Mouse (Mus musculus) bone marrow macrophage, adult 2 months (primary cell): ENCODE data around the gene Tor2a. TPM values are rescaled to one million over a fixed set of nuclear protein-coding genes. Genes with fewer than 3 reads are reported as not detected.
A peak's percentile ranks its signal among the peaks of the same experiment; 100 is the strongest.

Experiments
- H3K27ac ChIP-seq: 2 replicates; pipeline ENCODE4 v1.5.1; 2012; ENCODE audit warnings: low read depth, low read length; ENCODE audit not compliant: insufficient read depth
- H3K4me1 ChIP-seq: 2 replicates; pipeline ENCODE4 v1.6.1; 2012; ENCODE audit warnings: low read length; ENCODE audit not compliant: control insufficient read depth, insufficient read depth
- H3K4me3 ChIP-seq: 2 replicates; pipeline ENCODE4 v1.5.1; 2012; ENCODE audit warnings: mild to moderate bottlenecking, low read length, moderate library complexity; ENCODE audit not compliant: insufficient read depth
- CTCF ChIP-seq: IDR thresholded peaks from 2 replicates; pipeline ENCODE4 v1.5.1; 2012; ENCODE audit warnings: low read depth, mild to moderate bottlenecking, low read length, moderate library complexity
- POLR2A ChIP-seq: IDR thresholded peaks from 2 replicates; pipeline ENCODE4 v1.6.1; 2012; ENCODE audit warnings: mild to moderate bottlenecking, low read depth, low read length, borderline replicate concordance
- polyA plus RNA-seq: library from polyadenylated mRNA; stranded (reverse); fragments of >200 nt; gene quantifications from 2 replicates; pipeline ENCODE4 v1.2.4, GENCODE M21; 2012; ENCODE audit not compliant: missing spikeins, insufficient read depth, insufficient read length

Tor2a gene
- polyA plus RNA-seq, result 32.1 and 33.9 TPM in 2 replicates

DNA sequence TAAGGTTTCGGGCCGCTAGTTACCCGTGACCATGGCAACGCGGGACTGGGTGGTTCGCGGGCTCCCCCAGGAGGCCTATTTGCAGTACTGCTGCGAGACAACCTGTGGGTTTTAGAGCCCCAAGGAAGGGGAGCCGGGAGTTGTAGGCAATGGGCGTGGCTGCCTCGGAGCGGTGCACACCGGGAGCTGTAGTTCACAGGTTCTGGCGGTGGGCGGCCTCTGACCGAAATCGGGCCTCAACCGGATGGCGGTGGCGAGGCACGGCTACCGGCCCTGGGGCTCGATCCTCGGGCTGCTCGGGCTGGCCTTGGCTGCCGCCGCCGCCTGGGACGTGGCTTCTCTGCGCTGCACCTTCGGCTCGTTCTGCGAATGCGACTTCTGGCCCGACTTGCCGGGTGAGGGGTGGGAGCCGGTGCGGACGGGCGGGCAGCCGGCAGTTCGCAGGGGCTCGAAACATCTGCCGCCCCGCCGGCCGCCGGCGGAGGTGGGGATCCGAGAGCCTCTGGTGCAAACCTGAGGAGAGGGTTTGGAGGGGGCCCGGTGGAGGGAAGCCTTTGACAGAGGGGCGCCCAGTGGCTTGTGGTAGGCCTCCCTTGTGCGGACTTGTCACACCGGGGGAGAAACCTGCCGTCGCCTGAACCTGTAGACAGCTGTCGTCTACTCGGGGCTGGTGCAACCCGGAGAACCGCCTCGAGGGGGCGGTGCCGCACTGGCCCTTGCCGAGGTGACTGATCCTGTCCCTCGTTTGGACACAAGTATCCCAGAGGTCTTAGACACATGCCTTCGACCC lies at the start of gene Tor2a:
TSS of gene Tor2a (plus strand) at position 179 of the 790 bp plus-strand sequence.
- peaks cover 13% of the 10 kb centered on the region for H3K4me1 ChIP-seq
- H3K27ac ChIP-seq, result peak within 1 kb of the TSS; percentile 50
- TF ChIP-seq CTCF (peak; percentile 63), POLR2A (no peak)
- H3K4me3 ChIP-seq, result peak within 1 kb of the TSS; percentile 88

GRCm38 (mm10) chr2:32708643-32709042 lies 48.4 kb upstream of the Tor2a start:
- peak; percentile 97 for TF ChIP-seq CTCF
- TF ChIP-seq POLR2A, result no peak
- no peak overlapping the region for H3K27ac ChIP-seq
- no peak overlapping the region for H3K4me3 ChIP-seq
- peaks cover 12% of the 10 kb centered on the region for H3K4me1 ChIP-seq

GRCm38 (mm10) chr2:32709521-32710137 lies 47.4 kb upstream of the Tor2a start:
- Histone ChIP-seq H3K4me1 (peaks cover 22% of the 10 kb centered on the region), H3K27ac (peak overlapping the region; percentile 66), H3K4me3 (peak overlapping the region; percentile 32)
- no peak for TF ChIP-seq CTCF
- TF ChIP-seq POLR2A, result no peak

DNA sequence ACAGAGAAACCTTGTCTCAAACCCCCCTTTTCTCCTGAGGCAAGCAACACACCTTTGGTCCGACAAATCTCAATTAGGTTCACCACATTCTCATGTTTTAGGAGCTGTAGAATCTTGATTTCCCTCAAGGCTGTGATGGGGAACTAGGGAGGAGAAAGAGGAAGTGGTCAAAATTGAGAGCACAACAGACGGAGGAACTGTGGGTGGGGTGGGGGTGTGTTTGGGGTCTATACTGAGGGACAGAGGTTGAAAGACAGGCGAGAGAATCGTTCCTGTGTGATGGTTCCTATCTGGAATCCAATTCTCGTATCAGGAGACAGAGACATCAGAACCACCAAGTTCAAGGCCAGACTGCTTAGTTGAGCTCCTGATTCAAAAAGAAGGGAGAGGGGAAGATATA lies 46.6 kb upstream of the Tor2a start:
- TF ChIP-seq POLR2A (no peak), CTCF (no peak)
- Histone ChIP-seq H3K27ac (peak overlapping the region; percentile 73), H3K4me1 (peaks cover 24% of the 10 kb centered on the region), H3K4me3 (peak overlapping the region; percentile 32)

DNA sequence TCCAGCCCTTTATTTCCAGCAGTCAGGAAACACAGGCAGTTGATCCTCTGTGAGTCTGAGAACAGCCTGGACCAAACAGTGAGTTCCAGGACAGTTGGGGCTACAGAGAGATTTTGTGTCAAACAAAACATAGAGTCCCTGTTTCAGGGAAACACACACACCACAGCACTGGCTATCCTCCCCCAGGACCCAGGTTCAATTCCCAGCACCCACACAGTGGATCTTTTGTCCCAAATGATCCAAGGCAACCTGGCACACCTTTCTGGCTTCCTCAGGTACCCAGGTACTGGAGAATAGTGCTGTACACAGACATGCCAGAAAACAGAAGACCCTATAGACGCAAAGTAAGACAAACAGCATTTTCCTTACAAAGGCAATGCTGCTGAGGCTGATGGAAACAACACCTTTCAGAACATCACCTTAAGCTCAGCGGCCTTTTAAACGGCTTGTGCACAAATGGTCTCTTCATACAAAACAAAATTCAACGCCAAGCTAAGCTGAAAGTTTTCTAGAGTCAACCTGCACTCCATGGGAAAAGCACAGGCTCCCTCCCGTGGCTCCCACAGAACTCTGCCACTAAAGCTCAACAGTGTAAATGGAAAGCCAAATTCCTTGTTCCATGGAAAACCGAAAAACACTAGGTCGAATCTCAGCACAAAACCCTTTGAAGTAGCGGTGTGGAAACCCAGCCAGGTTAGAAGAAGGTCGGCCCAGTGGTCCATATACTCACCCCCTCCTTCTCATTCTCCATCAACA lies 45.6 kb upstream of the Tor2a start:
- H3K4me3 ChIP-seq, result peak overlapping the region; percentile 92
- H3K4me1 ChIP-seq, result peaks cover 29% of the 10 kb centered on the region
- no peak for TF ChIP-seq POLR2A
- TF ChIP-seq CTCF, result no peak
- H3K27ac ChIP-seq, result peak overlapping the region; percentile 73

DNA sequence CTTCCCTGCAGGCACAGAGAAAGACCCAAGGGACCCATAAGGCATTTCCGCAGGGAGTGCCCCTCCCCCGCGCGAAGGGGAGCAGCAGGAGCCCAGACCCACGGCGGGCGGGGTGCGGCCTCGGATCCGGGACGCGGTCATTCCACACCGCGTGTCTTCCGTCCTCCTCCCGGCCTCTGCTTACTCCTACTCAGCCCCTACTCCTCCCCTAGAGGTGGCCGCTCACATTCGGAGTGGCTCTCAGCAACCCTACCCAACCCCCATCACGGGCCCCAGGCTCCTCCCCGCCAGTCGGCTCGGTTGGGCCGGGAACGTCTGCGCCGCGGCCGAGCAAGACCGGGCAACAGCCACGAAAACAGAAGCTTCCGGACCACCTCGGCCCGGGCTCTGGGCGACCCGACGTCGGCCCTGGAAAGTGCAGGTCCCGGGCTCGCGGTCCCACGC lies 44.9 kb upstream of the Tor2a start:
- peak overlapping the region; percentile 73 for H3K27ac ChIP-seq
- no peak for TF ChIP-seq CTCF
- TF ChIP-seq POLR2A, result no peak
- H3K4me3 ChIP-seq, result peak overlapping the region; percentile 92
- H3K4me1 ChIP-seq, result peaks cover 31% of the 10 kb centered on the region

DNA sequence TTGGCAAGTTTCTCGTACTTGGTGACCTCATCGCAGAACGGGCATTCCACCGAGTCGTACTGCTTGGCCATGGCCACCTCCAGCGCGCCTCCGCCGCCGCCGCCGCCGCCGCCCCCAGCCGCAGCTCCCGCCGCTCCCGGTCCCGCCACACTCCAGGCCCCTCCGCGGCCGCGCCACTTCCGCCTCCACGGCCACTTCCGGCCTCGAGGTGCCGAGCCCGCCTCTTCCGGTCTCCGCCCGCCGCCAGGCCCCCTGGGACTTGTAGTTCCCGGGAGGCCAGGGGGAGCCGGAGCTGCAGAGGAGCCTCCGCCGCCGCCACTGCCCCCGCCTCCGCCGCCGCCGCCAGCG lies 44.5 kb upstream of the Tor2a start:
- TF ChIP-seq CTCF (no peak), POLR2A (no peak)
- peak overlapping the region; percentile 92 for H3K4me3 ChIP-seq
- H3K27ac ChIP-seq, result peak overlapping the region; percentile 78
- H3K4me1 ChIP-seq, result peaks cover 31% of the 10 kb centered on the region

DNA sequence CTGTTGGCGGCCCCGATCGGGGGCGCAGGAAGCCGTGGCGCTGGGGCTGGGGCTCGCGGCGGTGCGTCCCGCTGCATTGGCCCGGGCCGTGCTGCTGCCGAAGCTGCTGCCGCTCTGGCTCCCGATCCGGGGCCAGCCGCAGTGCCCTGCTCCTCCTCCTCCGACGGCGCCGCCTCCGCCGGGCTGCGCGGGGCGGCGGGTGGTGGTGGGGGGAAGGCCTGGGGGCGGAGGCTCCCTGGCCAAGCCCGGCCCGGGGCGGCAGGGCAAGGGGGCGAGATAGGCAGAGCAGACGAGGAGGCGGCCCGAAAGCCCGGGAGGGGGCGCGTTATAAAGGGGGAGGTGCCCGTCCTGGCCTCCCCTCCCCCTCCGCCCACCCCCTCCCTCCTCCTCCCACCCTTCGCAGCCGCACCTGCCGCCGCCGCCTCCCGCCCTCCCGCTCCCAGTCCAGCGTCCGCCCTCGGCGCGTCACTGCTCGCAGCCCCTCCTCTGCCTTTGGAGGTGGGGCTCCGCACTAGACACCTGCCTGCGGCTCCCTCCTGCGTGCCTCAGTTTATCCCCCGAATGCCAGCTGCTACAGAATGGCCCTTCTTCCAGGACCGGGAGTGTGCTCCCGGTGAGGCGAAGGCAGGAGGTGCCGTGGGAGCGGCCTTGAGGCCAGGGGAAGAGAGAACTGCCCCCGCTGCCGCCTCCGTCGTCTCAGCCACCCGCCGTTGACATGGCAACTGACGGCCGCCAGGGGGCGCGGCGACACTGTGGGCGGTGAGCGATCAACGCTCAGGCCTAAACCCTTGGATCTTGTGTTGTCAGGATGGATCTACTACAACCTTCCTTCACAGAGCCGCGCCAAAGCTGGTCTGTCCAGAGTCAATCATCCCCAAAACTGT lies 43.9 kb upstream of the Tor2a start, which contains the start of gene Cdk9:
TSS of gene Cdk9 (minus strand) at position 143 of the 884 bp plus-strand sequence.
- Histone ChIP-seq H3K4me1 (peaks cover 33% of the 10 kb centered on the region), H3K4me3 (peak within 1 kb of the TSS; percentile 92), H3K27ac (peak within 1 kb of the TSS; percentile 91)
- peak; percentile 81 for TF ChIP-seq CTCF
- TF ChIP-seq POLR2A, result 0 out of 2 replicates have a peak, but pooled peaks have one; percentile 20
